Mouse (Mus musculus) urinary bladder, adult 2 months (tissue): ENCODE results near the gene Gm20388. TPM values are rescaled to one million over a fixed set of nuclear protein-coding genes. Genes with fewer than 3 reads are reported as not detected.

Experiments
- DNase-seq: peaks from one replicate; pipeline ENCODE4 v3.0.0; 2022; ENCODE audit warnings: low spot score
- polyA plus RNA-seq: library from polyadenylated mRNA; depleted of rRNA; stranded (reverse); fragments of >200 nt; gene quantifications from 2 replicates; pipeline ENCODE4 v1.2.3, GENCODE M21; 2012

The Gm20388 gene
- polyA plus RNA-seq, 1 experiment, result 50.2 TPM

DNA sequence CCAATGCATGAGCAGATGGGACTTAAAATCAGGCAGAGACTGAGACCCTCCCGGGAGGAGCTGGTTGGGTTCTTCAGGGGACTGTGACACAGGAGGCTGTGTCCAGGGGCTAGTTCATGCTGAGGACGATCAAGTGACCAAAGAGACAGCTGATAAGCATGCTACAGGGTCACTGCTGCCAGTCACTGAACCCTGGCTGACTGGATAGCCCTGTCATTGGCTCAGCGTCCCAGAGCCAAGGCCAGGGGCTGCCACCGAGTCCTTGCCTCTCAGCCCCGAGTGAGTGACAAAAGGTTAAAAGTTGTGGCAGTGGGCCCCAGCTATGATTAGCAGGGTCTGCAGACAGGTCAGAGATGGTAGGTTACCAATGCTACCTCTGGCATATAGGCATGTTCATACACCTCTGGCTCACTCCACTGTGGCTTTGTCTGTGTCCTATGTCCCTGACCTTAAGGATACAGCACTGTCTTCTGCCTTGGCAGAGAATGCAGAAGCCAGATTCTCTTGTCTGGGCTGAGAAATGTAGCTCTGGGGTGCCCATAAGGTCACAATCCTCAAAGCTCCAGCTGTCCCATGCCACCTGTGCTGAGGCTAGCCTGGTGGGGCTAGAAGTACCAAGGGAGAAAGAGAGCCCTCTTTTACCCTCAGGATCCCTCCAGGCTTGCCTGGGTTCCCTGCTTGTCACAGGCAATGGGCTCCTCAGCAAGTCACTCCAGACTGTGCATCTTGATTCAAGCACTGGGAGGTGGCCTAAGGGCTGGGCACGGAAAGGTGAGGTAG lies 2733.7 kb downstream of the Gm20388 start:
- DNase-seq, result no peak

DNA sequence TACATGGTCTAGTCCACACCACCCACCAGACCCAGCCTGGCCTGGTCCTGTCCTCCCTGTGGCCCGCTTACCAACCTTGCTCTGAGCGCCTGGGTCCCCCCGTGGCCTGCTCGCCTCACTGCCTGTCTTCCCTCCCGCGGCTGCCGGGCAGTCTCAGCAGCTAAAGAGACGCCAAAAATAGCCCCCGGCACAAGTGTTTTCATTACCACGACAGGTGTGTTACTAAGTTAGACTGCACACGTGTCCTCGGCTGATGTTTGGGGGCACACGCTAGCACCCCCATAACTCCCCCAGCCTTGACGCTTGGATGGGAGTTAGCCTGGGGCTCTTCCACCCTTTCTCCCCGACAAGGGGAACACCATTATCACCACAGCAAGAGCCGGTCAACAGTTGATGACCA lies 2735.7 kb downstream of the Gm20388 start:
- no peak for DNase-seq

DNA sequence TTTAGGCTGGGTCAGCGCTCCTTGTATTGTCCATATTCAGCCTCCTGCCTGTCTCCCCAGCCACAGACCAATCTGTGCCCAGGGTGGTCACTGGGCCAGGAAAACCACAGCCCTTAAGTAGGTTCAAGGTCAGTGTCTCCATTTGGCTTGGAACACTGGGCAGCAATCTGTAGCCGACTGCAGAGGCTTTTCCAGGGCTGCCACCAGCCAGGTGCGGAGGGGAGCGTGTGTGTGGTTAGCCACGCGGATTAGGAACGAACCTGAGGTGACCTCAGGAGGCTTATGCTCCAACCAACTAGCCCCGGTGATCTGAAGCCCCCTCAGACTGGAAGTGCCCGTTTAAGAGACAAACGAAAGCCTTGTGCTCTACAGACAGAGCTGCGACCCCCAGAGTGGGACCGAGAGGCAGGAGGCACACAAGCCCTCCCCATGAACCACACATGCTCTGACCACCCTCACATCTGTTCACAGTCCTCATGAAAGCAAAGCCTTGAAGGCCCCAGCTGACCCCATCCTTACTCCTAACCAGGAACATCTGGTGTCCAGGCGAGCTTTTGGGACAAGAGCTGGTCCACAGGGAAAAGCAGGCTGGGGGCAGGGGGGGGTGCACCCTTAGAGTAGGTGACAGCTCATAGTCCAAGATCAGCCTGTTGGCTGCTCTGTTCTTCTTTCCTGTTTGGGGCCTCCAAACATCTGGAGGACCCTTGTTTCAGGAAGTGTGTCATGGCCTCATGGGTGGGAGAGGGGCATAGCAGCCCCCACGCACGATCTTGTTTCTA lies 2737.7 kb downstream of the Gm20388 start:
- DNase-seq, result no peak

DNA sequence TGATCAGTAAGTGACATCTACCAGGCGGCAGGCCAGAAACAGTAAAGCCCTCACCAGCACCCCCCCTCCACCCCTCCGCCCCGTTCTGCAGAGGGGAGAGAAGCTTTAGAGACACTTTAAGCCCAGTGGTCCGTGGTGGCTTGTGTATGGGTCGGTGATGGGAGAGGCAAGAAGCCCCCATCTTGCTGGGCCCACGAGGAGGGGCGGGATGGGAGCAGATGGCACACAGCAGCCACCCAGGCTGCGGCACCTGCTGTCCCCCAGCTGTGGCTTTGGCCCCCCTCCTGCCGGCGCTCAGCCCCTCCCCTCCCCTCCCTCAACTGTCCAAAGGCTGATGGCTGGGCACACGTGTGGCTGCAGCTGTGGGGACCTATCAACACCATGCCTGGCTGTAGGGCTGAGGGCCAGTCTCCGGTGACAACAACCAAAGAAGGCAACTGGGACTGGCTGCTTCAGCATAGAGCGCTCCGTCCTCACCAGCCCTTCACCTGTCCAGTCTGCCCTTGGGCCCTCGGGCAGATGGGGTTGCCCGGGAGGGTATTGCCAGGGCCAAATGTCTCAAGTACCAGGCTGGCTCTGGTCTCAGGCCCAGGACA lies 2740.8 kb downstream of the Gm20388 start:
- DNase-seq, result no peak

DNA sequence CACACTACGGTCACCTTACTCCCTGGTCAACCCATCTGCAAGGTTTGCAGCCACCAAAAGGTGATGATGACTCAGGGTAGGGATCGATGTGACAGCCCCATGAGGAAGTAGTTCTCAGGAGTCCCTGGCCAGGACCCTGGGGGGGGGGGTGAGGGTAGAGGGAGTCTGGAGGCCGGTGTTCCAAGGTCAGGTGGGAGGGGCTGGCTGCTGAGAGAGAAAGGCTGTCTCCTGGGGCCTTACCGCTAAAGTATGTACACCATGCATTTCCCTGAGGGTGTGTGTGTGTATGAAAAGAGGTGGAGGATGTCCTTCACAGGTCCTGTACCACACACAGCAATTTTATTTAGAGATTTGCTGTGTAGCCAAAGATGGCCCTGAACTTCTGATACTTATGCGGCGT lies 2742.0 kb downstream of the Gm20388 start:
- DNase-seq, result no peak

DNA sequence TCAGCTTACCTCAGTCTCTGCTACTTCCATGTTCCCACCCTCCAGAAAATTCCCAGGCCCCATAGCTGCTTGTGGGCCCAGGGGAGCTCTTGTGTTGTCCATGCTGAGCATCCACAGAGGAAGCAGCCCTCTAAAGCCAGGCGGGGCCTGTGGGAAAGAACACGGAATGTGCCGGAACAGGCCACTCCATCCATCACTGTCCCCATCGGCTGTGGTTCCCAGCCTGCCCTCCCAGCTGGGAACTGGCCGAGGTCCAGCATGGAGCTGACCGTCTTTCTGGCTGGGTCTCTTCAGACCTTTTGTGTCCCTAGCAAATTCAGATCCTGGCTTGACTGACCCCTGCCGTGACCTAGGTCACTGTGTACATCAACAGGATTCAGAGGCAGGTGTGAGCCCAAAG lies 2744.1 kb downstream of the Gm20388 start:
- no peak for DNase-seq

DNA sequence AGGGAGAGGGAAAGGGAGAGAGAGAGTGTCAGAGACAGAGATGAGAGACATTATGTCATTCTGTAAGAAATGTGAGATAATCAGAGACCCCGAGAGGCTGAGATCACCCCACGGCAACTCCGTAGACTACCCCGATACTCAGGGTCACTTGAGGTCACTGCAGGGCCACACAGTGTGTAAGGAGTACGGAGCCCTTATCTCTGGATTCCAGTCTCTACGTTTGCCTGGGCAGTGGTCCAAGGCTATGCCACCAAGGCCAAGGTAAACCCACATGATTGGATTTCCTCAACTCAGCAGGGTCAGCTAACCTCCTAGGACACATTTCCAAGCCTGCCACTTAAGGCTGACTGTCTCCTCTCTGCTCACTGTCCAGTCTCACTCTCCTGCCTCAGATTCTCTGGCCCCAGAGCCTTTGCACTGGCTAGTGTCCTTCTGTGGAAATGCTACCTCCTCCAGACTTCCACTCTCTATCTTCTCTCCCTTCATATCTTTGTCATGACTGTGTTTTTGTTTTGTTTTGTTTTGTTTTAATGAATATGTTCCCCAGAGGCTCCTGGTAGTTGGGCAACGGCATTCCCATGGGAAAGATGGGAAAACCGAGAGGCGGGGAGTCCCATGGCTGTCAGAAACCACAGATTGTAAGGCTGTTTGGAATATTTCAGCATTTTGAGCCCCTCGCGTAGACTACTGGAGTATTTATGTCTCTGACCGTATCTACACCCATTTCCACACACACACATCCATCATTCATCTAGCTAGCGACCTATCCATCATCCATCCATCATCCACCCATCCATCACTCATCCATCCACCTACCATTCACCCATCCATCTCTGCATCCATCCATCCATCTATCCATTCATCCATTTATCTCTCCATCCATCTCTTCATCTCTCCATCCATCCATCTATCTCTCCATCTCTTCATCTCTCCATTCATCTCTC lies 2745.7 kb downstream of the Gm20388 start:
- DNase-seq, result no peak

DNA sequence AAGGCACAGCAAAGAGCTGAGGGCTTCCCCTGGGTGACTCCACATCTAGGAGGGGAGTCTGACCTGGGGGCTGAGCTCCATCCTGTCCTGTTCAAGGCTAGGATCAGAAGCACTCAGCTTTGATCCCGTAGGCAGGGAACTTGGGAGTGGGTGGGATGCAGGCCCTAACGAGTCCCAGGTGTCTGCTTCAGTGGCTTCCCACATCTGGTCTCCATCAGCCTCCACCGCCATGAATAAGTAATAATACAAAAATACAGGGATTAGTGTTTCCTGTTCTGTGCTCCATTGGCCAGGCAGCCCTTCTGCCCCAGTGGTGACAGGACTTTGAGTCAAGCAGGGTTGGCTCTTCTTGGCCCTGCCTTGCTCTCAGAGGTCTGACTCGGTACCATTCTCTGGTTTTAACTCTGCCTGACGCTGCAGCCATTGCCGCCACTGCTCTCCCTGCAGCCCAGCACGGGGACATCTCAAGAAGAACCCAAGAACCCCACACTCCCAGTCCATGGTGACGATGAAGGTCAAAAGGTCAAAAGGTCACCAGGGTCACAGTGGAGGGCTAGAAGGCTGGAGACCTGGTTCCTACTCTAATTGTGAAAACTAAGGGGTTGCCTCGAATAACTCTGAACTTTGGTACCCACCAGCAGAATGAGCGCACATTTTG lies 2747.6 kb downstream of the Gm20388 start:
- no peak for DNase-seq

DNA sequence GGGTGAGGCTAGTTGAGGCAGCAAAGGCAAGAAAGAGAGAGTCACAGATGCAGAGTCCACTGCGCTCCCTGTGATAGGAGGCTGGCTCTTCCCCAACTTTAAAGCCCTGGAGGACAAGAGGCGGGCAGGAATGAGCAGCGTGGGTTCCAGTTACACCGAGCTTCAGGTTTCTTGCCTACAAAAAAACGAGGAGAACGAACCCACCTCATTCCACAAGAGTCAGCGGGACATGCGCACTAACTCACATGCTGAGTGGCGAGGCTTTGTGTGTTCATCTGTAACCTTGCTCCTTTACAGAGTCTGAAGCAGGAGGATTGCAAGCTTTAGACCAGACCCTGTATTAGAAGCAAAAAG lies 2748.1 kb downstream of the Gm20388 start:
- DNase-seq, result no peak

DNA sequence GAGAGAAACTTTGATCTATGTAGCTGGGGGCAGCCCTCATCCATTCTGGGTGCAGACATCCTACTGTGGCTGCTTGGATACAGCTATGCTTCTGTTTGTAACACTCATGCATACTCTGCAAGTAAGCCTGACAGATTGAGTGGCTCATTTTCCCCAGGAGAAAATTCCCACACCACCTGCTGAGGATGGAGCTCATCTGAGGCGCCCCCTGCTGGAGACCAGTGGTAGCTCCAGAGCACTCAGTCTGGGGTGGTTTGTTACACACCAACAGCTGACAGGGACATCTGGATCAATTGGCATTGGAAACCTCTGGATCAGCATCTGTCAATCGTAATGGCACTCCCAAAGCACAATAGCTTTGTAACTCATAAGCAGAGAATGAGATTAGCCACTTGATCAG lies 2749.4 kb downstream of the Gm20388 start:
- no peak for DNase-seq

DNA sequence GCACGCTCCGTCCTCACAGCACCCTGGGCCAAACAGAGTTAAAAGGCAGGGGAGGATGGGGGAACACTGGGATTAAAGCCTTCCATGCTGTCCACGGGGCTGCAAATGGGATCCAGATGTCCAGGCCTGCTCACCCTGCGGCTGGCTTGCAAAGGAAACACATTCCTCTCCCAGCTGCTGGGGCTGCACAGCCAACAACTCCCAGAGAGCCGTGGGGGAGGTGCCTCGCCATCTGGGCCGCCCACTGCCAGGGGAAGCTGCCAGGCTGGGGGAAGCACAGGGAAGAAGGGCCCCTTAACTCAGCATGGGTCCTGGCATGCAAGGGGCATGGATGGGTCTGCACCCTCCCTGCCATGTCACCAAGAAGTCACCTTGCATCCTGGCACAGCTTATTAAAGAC lies 2750.5 kb downstream of the Gm20388 start:
- DNase-seq, result no peak

DNA sequence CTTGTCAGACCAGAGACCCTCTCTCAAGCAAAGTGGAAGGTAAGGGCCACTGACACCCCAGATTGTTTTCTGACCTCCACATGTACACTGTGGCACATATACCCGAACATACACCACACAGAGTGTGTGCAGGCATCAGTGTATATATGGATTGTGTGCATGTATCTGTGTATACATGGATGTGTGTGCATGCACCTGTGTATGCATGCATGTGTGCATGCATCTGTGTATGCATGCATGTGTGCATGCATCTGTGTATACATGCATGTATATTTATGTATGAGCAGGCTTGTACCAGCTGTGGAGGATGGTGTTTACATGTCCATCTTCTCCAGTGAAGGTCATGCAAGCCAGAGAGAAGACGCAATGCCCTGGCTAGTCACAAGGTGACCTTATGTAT lies 2751.3 kb downstream of the Gm20388 start:
- no peak for DNase-seq

DNA sequence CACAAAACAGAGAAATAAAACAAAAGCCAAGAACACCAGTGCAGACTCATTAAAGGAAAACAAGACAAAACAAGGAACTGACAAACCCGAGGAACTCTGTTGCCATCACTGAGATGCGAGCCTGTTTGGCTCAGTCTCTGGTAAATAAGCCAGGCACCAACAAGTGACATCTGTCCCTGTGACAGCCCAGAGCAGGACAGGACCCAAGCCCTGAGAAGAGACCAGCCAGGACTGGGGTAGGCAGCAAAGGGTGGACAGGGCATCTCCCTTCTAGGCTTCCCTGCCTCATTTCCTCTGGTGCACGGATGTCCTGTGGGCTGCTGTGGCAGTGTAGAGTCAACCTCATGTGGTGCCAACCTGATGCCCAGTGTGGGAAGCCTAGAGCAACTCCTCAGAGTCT lies 2752.5 kb downstream of the Gm20388 start:
- no peak for DNase-seq

DNA sequence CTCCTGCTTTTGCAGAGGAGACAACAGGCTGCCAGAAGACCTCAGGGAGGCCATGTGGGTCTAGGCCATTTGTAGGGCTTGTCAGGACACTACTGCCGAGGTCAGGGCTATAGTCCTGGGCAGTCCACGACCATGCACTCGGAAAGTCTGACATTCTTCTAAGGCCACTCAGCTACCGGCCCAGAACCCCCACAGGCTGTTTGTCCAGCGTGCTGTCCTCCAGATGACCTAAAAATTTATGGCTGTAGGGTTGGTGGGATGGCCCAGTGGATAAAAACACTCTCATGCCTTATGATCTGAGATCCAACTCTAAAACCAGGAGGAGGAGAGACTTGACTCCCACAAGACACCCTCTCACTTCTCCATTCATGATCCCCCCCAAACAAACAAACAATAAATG lies 2753.0 kb downstream of the Gm20388 start:
- DNase-seq, result no peak

DNA sequence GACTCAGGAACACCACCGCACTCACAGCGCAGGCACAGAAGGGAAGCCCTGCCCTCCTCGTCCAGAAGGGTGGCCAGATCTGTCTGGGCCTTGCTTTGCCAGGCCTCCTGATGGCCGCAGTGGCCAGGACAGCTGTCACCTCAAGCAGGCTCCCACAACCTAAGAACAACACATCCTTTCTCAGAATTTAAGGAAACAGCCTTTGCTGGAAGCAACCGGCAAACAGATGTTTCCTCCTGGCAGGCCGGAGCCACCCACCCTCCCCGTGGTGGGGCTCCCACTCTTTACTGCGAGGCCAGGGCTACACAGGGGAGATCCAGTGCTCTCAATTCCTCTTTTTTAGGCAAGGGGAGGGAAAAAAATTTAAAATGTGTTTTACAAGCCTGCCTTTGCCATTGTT lies 2754.6 kb downstream of the Gm20388 start:
- no peak for DNase-seq

DNA sequence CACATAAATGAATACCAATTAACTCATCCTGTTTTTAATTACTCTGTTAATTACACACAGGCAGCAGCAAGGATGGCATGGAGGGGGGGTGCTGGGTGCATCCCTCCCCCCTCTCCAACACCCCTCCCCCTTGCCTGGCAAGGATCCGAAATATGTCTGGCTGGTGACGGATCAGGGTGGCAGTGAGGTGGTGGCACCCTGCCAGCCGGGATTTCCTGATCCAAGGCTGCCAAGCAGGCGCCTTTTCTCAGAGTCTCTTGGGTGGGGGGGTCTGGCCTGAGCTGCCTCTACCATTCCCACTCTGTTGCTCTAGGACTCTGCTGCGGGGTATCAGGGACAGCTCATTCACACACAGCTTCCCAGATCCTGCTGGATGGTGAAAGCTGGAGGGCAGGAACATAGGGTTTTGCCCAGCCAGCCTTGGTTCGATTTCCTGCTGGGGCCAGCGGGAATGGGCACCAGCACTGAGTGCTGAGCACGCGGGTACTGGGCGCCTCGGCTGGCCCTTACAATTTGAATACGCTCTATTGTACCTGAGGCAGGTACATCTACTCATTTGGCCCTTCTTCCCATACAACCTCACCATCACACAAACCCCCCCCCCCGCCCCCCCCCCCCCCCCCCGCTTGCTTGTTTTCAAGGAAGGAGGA lies 2755.2 kb downstream of the Gm20388 start:
- DNase-seq, result no peak

DNA sequence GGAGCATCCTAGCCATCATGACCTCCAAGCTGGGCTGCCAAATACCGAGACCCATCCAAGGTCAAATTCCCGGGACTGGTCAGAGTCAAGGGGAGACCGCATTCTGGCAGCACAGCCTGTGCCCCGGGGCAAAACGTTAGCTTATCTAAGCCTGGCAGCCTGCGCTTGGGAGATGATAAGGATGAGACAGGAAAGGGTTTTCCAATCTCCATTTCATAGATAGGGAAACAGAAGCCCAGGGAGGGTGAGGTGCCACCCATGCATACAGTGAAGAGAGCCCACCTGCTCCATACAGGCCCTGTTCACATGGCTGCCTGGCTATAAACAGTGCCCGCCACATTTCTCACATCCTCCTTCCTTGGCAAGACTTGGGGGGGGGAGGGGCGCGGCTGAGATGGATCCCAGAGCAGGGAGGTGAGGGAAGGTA lies 2755.7 kb downstream of the Gm20388 start:
- no peak for DNase-seq

DNA sequence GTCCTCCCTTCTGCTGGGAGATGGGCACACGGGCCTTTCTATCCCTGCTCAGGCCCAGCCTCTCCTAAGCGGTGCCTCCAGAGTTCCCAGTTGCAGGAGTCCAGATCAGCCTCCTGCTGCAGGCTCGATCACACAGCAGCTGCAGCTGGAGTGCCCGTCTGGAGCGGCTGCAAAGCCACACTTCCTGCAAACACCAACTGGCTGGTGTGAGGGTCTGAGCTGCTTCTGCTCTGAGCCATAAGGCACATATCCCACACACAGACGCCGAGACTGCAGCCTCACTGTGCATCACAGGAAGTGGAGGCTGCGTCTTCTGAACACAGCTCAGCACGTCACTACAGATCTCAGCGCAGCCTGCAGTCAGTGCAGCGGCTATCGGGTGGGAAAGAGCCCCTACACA lies 2756.2 kb downstream of the Gm20388 start:
- no peak for DNase-seq

DNA sequence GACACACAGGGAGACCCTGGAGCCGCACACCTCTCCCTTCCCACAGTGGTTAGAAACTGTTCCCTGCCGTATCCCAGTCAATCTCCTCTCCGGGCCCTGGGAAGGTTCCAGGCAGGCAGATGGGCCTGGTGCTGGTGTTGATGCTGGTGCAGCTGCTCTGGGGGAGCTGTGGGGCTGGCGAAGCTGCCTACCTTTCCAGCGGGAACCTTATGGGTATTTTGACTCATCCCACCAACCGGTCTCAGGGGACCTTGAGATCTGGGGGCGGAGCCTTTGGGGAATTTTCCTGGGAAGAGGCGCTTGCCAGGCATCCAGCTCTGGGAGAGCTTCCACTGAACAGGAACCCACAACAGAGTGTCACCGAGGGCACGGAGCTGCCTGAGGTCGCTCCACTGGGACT lies 2757.2 kb downstream of the Gm20388 start:
- no peak for DNase-seq

DNA sequence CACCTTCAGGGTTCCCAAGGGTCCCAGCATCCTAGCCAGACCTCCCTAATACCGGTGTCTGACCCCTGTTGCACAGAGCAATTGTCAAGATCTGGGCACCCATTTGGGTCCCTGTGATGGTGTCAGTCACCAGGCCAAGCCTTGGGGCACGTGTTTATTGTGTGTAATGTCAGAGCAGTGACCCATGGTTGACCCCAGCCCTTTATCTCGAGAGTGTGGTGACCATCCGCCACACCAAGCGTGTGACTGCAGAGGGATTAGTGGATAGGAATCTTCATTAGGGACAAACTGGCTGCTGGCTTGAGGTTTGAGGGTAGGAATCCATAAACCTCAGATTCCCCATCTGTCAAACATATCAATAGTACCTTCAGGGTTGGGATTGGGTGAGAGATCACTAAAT lies 2758.7 kb downstream of the Gm20388 start:
- no peak for DNase-seq

DNA sequence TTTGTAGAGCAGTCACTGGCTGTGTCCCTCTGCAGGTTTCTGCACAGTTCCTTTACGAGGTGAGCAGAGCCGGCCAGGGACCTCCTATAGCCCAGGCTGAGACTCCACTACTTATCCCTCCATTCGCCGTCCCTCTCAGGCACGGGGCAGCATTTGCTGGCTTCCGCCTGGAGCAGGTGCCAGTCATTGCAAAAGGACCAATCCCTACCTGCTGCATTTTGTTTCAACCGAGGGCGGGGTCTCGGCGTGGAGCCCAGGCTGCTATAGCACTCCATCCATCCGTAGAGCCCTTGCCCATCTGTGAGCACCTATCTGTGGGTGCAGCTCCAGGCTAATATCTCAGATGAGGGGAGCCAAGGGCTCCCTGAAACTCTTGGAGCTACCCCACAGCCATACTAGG lies 2759.4 kb downstream of the Gm20388 start:
- DNase-seq, result no peak
